Mouse (Mus musculus) spleen, adult 2 months (tissue): ENCODE data around the gene Fitm1.

Experiments used
- CTCF ChIP-seq: fragments of 200-500 bp; IDR thresholded peaks from 2 replicates; pipeline ENCODE4 v1.5.1; 2011; ENCODE audit warnings: mild to moderate bottlenecking, inconsistent platforms; ENCODE audit not compliant: insufficient read depth, insufficient read length, insufficient replicate concordance; ENCODE audit errors: extremely low read depth
- POLR2A ChIP-seq: fragments of 200-500 bp; IDR thresholded peaks from 2 replicates; pipeline ENCODE4 v1.6.1; 2011; ENCODE audit warnings: low read depth, low read length, inconsistent platforms

GRCm38 (mm10) chr14:55598521-55599390, 23.3 kb downstream of the Fitm1 start:
- no peak for TF ChIP-seq CTCF
- TF ChIP-seq POLR2A = no peak
